Mouse (Mus musculus): ENCODE measurements around the gene Ppp2r5c.

DNA sequence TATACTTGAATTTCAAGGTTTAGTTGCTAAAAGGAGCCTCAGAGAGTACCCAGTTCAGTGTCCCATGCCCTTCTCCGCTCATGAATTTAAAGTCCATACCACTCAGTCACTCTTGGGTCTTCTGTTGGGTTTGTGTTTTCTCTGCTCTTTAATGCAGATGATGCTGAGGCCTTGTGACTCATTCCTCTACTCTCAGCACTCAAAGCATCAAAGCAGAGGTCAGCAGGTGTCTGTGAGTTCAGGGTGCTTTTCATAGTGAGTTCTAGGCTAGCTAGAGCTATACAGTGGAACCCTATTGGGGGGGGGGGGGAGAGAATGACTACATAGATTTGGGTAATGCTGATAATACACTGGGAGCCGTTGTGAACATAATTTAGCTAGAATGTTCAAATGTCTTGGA is 163.8 kb downstream of the Ppp2r5c start:
- TF ChIP-seq POLR2A (IDR thresholded peaks at IDR 0.05; ENCODE audit: low read depth, low read length) (no peak), CTCF (IDR thresholded peaks at IDR 0.05; ENCODE audit: extremely low read depth, insufficient read depth, insufficient read length, insufficient replicate concordance) (no peak)

All from spleen, adult 2 months (tissue).